Mouse (Mus musculus) left cerebral cortex, adult 9 months (tissue): Measurements from ENCODE around the gene Fcer2a.

Experiments
- DNase-seq, 2 experiments: peaks; one replicate each; pipeline ENCODE4 v3.0.0; 2022; ENCODE audit warnings: low spot score in 2 of 2

Fcer2a gene

GRCm38 (mm10) chr8:3694121-3694520 lies at the start of gene Fcer2a:
Fcer2a (minus strand) TSS chr8:3694175.
- DNase-seq = no peak

- no peak for DNase-seq
Measured at GRCm38 (mm10) chr8:3736947-3737346, 43.0 kb upstream of the Fcer2a start.

GRCm38 (mm10) chr8:3735599-3735998 lies 41.6 kb upstream of the Fcer2a start:
- no peak for DNase-seq

- no peak for DNase-seq
Measured at GRCm38 (mm10) chr8:3734084-3734483, 40.1 kb upstream of the Fcer2a start.

GRCm38 (mm10) chr8:3721041-3721440 lies 27.1 kb upstream of the Fcer2a start:
- DNase-seq = no peak

GRCm38 (mm10) chr8:3720551-3720950 lies 26.6 kb upstream of the Fcer2a start, which contains the start of gene Clec4g:
Clec4g (minus strand) TSS chr8:3720651.
- no peak for DNase-seq

GRCm38 (mm10) chr8:3718559-3718958 lies 24.6 kb upstream of the Fcer2a start:
- peak in 1 of 2 experiments; percentile 72 for DNase-seq

GRCm38 (mm10) chr8:3717321-3717954 lies 23.5 kb upstream of the Fcer2a start:
- no peak for DNase-seq

- DNase-seq = no peak
Measured at GRCm38 (mm10) chr8:3711646-3712045, 17.7 kb upstream of the Fcer2a start.

- DNase-seq = no peak
Measured at GRCm38 (mm10) chr8:3710312-3710711, 16.3 kb upstream of the Fcer2a start.

- DNase-seq = no peak
Measured at GRCm38 (mm10) chr8:3707611-3708010, 13.6 kb upstream of the Fcer2a start.

- DNase-seq = no peak
Measured at GRCm38 (mm10) chr8:3705711-3706110, 11.7 kb upstream of the Fcer2a start.

GRCm38 (mm10) chr8:3701491-3701890 lies 7.5 kb upstream of the Fcer2a start:
- no peak for DNase-seq

GRCm38 (mm10) chr8:3690774-3691173 lies 3.2 kb downstream of the Fcer2a start:
- no peak for DNase-seq

- DNase-seq = no peak
Measured at GRCm38 (mm10) chr8:3687537-3687936, 6.4 kb downstream of the Fcer2a start.

GRCm38 (mm10) chr8:3685422-3685821 lies 8.6 kb downstream of the Fcer2a start:
- DNase-seq = no peak

- no peak for DNase-seq
Measured at GRCm38 (mm10) chr8:3684530-3684929, 9.4 kb downstream of the Fcer2a start.

GRCm38 (mm10) chr8:3683408-3684176 lies 10.4 kb downstream of the Fcer2a start:
- no peak for DNase-seq

- DNase-seq = no peak
Measured at GRCm38 (mm10) chr8:3682435-3682834, 11.5 kb downstream of the Fcer2a start.

- no peak for DNase-seq
Measured at GRCm38 (mm10) chr8:3679656-3680055, 14.3 kb downstream of the Fcer2a start.

- no peak for DNase-seq
Measured at GRCm38 (mm10) chr8:3679236-3679635, 14.7 kb downstream of the Fcer2a start.

- no peak for DNase-seq
Measured at GRCm38 (mm10) chr8:3678831-3679230, 15.1 kb downstream of the Fcer2a start.

- DNase-seq = no peak
Measured at GRCm38 (mm10) chr8:3676993-3677579, 16.9 kb downstream of the Fcer2a start.
